Mouse (Mus musculus) heart, adult 18-20 months (tissue): ENCODE results near the gene Ccnyl1. TPM values are rescaled to one million over a fixed set of nuclear protein-coding genes. Genes with fewer than 3 reads are reported as not detected.
"Not testable (repeated sequence)": the region's sequence is repeated elsewhere in the genome, so short reads cannot be mapped to it uniquely, and the experiment has no call there.

Experiments used
- DNase-seq, 2 experiments: peaks; one replicate each; pipeline ENCODE4 v3.0.0; 2021 to 2022; ENCODE audit warnings: mixed read lengths in 1 of 2
- long read RNA-seq, 2 experiments: library from polyadenylated mRNA; stranded (forward); transcript quantifications; one replicate each; pipeline ENCODE4 v2.0.0; 2021
- total RNA-seq, 2 experiments: library from RNA; stranded (reverse); gene quantifications; 2 replicates each; pipeline ENCODE4 v1.2.3; 2021

The Ccnyl1 gene
- total RNA-seq, result 10 to 100 TPM; 12.3 to 12.9 TPM
- long read RNA-seq, experiment 1, partial matches to known transcripts, result 0 of 5 reads
- long read RNA-seq, experiment 1, other reads (novel, unspliced or antisense), result 1 of 5 reads
- long read RNA-seq, experiment 2, partial matches to known transcripts, result 2 of 4 reads
- long read RNA-seq, experiment 2, other reads (novel, unspliced or antisense), result 0 of 4 reads

DNA sequence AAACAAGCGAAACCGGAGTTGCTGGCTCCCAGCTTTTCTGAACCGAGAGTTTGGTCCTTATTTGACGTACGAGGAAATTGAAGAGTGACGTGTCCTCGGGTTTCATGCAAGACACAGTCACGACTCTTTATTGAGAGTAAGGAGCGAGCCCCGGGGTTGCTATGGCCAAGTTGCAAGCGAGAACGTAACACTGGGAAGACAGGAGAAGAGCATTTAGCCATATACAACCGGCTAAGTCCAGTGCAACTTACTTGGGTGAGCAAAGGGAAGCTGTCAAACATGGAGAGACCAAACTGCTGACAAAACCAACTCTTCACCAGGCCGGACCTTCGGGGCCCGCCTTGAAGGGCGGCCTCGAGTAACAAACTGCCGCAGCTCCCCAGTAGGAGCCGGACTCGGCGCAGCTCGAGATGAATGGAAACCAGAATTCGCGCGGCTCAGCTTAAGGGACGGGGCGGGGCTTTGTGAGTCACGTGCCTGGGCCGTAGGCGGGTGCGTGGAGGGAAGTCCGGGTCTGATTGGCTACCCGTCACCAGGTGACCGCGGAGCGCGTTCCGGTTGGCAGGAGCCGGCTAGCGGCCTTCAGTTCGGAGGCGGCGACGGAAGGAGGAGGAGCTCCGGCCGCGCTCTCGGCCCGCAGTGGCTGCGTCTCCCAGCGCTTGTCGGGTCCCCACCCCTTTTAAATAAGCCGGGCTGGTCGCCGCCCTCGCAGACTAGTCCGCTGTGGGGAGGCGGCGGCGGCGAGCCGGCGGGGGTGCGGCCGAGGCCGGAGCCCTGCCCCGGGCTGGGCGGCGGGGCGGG, at the start of gene Ccnyl1:
Ccnyl1 (plus strand) TSS at position 243 of the 801 bp plus-strand sequence.
- DNase-seq, result peak; percentile 98 to 100

DNA sequence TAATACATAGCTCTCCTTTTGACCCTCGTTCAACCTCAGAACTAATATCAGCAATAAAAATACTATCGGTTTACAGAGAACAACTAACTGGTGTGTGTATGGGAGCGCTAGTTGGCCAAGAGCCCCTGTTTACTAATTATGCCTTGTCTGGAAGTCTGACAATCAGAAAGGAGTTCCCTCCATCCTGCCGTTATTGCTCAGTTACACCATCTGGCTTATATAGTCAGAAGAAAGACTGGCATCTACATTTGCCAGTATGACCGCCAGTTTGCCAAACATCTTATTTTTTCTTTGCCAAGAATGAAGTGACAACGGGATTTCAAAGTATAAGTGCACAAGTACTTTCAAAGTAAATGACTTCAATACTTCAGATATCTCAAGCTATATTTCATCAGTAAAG, 49.2 kb upstream of the Ccnyl1 start:
- no peak for DNase-seq

DNA sequence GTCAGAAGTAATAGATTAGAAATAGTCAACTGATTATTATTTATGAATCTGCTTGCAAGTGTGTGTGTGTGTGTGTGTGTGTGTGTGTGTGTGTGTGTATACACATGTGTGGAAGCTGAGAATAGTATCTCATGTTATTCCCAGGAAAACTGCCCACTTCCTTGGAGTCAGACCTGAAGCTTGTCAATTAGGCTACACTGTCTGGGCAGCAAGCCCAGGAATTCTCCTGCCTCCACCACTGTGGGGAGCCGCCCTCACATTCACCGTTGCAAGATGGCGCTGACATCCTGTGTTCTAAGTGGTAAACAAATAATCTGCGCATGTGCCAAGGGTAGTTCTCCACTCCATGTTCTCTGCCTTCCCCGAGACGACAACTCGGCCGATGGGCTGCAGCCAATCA, 47.7 kb upstream of the Ccnyl1 start:
- not testable (repeated sequence) for DNase-seq

DNA sequence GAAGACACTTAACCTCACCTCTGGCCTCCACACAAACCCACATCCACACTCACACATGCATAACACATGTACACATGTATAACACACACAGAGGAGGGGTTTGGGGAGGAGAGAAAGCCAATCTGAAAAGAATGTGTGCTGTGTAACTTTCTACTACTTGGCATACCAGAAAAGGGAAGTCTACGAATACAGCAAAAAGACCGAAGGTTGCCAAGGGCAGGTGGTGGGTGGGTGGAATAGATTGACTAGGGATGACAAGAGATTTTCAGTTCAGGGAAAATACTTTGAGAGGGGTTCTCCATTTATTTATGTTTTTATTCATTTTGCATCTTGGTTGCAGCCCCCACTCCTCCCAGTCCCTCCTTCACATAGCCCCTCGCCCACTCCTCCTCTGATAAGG, 45.7 kb upstream of the Ccnyl1 start:
- no peak for DNase-seq

DNA sequence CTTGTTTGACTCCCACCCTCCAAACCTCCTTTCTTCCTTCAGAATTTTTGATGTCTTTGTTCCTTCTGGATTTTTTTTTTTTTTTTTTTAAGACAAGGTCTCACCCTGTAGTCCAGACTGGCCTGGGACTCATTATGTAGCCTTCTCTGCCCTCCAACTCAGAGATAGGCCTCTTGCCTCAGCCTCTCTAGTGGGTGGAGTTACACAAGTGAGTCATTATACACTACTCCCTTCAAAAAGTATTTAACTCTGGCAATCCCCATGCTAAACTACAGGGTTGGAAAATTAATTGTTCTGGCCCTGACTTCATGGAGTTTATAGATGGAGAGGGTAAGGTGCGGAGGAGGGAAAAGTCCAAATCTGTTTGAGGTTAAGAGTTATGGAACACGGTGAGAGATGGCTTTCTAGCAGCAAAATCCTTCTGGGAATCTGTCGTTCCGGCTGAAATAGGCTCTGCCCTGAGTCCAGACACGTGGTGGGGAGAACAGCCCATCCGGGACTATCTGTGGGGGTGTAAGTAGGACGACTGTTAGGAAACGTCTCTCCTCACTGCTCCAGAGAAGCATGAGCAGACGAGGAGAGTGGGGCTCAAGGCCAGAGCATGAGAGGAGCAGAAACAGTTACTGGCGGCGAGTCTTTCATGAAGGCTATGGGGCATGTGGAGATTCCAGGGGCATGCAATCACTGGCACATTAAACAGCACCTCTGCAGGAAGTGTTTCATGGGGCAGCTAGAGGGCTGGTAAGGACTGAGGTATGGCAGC, 40.7 kb upstream of the Ccnyl1 start:
- peak; percentile 8 to 24 for DNase-seq

DNA sequence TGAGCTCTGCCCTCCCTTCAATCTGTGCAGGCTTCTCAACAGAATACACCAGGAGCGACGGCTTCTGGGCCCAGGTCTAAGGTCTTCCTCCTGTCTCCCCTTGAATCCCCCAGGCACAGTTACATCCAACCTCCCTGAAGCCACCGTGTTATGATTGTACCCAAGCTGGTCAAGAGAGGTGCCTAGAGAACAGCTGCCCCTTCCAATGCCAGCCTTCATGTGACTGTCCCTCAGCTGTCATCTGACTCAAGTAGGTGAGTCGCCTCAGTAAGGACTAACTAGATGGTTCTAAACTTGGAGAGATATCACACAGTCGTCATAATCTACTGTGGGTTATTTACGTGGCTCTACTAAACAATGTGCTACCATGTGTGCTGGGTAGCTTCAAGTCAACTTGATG, 36.6 kb upstream of the Ccnyl1 start:
- no peak for DNase-seq

DNA sequence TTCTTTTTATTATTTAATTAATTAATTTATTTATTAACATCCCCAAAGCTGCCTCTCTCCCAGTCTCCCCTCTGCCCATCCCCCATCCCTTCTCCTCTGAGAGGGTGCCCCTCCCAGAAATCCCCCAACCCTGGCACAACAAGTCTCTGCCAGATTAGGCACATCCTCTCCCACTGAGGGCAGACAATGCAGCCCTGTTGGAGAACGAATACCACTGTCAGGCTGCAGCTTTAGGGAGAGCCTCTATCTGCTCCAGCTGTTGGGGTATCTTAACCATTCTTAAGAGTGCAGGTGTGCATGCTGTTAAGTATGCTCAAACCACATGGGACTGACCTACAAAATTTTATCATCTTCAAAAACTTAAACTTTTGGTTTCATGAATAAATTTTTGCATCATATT, 34.8 kb upstream of the Ccnyl1 start:
- no peak for DNase-seq

DNA sequence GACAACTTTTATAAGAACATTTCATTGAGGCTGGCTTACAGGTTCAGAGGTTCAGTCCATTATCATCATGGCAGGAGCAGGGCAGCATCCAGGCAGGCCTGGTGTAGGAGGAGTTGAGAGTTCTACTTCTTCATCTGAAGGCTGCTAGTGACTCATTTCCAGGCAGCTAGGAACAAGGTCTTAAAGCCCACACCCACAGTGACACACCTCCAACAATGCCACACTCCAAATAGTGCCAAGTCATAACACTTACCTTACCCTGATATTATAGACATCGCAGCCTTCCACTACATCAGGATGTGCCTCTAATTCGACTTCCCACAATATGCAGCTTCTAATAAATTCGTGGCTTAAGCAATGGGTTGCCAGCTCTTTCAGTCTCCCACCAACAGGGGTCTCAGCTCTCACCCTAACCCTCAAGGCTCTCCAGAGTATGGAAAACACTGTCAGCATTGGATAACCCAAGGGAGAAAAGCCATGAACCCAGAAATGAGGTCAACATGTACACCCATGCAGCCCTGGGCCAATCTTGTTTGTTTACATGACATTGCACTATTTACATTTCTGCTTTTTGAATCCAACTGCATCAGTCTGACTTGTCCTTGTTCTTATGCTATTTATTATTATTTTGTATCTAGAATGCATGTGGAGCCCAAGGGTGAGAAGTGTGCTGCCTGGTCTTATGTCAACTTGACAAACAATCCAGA, 33.7 kb upstream of the Ccnyl1 start:
- DNase-seq, result no peak

DNA sequence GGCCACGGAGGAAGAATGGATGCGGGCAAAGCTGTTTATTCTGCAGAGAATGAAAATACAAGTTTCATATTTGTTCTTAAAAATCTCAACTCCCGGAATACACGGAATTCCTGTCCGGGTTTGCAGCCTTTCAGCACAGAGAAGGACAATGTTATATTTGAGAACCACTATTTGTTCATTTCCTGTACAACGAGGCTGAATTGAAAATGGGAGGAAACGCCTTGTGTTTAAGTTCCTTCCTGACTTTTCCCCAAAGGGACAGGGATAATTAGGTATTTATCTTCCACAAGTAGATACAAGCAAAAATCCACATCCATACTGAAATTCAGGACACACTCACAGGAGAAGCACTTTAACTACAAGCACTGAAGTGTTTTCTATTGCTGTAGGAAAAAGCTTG, 31.4 kb upstream of the Ccnyl1 start:
- peak; percentile 15 to 32 for DNase-seq

DNA sequence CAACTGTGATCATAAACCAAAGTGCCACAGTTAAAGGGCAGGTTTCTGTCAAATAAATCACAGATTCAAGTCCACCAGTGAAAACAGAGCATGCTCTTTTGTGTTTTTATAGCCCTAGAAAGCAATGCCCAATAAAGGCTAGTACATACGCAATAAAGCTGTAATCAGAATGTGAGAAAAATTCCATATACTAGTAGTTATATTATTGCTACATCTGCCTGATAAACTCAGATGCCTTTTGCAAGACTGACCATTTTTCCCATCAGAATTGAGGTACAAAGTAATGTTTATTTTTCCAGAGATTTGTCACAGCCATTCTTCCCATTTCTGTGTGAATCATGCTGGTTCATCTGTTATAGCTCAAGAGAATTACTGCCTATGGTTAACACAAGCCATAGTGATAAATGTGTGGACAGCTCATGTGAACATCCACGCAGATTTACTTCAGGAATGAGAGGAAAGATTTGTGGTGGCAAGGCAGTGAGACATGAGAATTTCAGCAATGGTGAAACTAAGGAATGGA, 23.1 kb upstream of the Ccnyl1 start:
- no peak for DNase-seq

DNA sequence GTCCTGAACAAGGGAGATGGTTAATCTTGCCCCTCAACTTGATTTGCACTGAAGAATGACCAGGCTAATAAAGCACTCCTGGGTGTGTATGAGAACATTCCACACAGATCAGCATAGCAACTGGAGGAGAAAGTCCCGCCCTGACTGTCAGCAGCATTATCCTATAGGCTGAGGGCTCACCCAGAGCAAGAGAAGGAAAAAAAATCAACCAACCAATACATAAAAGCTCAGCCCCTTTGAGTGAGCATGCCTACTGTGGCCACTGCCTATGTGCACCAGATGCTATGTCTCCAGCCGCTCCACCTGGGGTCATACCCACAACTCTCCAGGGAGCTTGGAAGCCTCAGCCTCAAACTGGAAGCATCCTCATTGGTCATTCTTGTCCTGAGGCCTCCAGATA, 20.8 kb upstream of the Ccnyl1 start:
- no peak for DNase-seq

DNA sequence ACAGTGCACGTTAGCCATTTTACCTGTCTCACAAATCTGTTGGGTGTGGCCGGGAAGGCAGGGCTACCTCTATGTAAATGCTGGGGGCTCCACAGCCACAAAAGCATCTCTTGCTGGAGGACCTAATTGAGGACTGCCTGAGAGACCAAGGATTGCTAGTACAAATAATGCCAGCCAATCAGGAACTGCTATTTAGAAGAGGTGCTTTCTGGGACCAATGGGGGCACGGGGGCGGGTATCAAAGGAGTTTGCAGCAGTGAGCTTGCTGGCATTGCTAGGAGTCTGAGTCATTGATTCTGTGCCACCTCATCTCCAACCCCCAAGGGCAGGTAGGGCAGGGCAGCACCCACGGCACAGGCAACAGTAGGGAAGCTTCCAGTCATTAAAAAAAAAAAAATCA, 16.3 kb upstream of the Ccnyl1 start:
- DNase-seq, result no peak

DNA sequence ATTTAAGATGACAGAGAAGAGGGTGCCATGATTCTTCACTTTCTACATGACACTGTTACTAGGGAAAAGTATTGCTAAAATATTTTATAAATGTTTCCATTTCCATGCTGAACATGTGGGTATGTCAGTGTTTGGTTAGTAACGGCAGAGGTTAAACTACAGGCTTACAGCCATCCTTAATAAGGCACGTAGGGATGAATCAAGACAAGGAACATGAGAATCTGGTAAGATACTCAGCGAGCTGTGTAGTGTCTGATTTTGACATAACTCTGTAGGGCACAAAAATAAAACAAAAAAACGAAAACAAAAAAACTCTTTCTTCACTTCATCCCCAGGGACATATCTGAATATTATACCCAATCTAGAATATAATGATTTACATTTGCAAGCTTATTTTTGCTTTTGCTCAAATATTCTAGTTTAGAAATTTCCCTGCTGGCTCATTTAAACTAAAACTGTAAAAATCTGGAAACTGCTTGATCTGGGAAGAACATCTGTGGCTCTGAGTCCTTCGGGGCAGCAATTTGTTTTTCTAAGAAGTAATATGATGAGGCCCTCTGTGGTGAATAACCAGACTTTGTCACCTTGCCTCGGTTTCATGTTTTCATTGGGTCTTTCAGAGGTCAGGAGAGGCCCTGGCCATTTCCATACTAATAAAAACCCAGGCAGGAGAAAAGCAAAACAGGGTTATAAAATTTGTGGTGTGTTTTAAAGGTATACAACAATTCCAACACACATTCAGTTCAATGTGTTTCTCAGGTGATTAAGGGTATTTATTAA, 14.0 kb upstream of the Ccnyl1 start:
- DNase-seq, result no peak

DNA sequence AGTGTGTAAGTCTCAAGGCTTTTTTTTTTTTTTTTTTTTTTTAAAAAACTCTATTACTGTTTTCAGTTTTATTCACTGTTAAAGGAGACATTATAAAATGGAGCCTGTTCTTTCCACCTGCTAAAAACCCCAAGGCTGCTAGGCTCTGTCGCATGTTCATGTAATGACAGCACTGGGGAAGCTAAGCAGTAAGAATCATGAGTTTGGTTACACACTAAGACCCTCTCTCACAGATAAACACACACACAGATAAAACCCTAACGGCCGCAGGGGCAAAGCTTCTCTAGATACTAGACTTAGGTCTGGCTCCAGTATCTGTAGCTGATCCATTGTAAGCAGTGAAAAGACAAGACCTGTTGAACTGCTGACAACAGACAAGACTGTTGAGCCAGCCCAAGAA, 8.8 kb upstream of the Ccnyl1 start:
- DNase-seq, result no peak

DNA sequence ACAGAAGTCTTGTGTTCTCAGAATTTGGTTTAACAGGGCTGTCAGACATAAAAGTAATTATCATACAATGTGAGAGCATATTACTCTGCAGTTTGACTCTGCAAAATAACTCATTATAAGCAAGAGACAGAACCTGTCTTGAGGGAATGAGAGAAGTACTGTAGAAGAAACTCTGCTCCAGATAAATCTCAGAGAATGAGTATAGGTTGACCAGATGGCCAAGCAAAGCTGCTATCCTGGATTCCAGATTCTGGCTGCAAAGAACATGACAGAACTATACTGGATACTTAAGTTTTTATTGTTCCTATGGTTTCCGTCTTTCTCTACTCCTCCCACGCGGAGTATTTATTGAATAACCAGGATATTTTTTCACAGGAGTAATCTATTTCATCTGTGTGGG, 7.2 kb upstream of the Ccnyl1 start:
- DNase-seq, result no peak

DNA sequence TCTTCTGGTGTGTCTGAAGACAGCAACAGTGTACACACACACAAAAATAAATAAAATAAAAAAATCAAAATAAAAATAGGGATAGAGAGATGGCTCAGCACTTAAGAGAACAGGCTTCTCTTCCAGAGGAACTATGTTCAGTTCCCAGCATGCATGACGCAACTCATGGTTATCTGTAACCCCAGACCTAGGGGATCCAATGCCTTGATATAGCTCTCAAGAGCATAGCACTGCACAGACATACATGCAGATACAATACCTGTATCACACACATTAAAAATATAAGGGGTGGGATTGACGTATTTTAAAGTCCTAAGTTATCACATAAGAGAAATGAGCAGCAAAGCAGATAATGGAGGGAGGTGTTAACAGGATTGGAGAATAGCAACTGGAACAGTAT, 5.8 kb upstream of the Ccnyl1 start:
- no peak for DNase-seq

DNA sequence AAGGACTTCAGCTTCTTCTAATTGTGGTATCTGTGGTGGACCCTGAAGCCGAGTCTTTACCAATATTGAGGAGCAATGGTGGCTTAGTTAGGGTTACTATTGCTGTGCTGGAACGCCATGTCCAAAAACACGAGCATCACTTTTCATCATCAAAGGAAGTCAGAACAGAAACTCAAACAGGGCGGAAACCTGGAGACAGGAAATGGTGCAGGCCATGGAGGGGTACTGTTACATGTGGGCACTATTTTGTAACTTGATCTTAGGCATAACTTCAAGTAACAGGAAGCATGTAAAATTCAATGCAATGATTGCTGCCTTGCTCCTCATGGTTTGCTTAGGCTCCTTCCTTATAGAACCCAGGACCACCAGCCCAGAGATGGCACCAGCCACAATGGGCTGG, 2.2 kb upstream of the Ccnyl1 start:
- no peak for DNase-seq

DNA sequence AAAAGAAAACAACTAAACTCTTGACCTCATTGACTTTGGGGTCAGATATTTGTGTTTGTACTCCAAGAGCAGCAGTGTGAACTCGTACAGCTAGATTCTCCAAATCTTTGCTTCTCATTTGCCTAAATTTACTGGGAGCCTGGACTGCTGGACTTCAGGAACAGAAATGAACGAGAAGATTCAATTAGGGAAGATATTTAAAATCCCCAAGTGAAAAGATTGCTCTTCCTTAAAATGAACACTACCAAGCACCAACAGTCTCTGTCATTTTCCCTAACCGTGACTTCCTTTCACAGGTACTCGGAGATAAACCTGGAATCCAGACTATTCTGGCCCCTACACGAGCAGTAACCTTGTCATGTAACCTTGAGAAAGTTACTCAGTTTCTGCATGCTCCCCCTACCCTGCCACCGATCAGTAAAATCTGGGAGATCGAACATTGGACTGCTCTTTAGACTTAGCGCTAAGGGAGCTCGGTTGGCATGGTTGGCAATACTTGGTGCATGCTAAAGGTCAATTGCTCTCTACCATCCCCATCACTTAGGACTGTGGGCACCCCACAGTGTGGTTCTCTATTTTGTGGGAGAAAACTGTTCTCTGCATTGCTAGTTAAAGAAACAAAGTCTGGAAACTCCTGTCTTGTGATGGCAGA, 568 bp upstream of the Ccnyl1 start:
- no peak for DNase-seq

DNA sequence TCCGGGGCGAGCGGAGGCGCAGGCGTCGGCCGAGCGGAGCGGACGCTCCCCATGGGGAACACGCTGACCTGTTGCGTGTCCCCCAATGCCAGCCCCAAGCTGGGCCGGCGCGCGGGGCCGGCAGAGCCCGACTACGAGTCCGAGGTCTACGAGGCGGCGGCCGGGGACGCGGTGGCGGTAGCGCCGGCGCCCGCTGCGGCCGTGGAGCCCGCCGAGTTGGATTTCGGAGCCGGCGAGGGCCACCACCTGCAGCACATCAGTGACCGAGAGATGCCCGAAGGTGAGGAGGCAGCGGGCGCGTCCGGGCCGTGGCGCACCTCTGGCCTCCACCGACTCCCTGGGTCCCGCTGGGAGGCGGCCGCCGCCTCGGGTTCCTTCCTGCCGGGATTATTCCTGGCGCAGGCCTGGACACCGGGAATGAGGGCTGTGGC, 881 bp downstream of the Ccnyl1 start:
- DNase-seq, result peak; percentile 65 to 76

DNA sequence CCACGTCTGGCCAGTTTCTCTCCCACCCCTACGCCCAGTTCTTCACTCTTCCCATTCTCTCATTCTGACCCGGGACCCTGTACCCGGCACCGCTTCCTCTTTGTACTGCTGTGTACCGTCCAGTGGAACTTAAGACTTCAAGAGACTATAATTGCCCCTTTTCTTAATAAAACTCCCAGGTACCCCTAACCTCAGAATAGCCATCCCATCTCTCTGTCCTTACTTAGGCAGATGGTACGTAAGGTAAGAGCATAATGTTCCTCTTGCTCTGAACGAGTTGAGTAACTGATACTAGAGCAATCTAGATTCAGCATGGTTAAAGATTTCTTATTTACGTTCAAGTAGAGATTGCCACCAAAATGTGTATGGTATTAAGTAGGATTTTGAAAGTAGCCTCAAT, 1.3 kb downstream of the Ccnyl1 start:
- DNase-seq, result no peak

DNA sequence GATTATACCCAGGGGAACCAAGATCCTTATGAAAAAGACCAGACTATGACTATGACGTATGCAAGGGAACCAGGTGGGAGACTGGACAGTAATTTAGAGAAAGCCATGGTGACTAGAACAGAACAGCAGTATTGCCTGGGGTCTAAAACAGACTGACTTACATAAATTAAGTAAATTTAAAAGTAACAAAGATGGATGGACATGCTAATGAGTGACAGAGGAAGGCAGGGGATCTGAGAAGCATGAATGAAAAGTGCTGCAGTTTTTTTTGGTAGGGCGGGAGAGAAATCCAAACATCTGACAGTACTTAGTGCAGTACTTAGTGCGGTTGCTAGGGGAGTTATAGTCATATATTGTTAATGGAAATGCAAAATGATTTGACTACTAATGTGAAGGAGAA, 4.9 kb downstream of the Ccnyl1 start:
- DNase-seq, result no peak
